ENCODE assay signal across 11 mouse cellular contexts in genomic region chr2:153175995-153176570, GRCm38 (mm10).
"Had no signal": no experiment of that assay in that cellular context is flagged by ENCODE, and none has a peak within 500 bp of the region (broad histone marks: within the 10 kb centered on the region; RNA-seq: fewer than 3 reads in every experiment).

No protein-coding gene starts in this region.

- H3K9ac ChIP-seq: limb, embryonic 13.5 days; liver, embryonic 13.5 days; liver, postnatal 0 days; midbrain, embryonic 13.5 days; stomach, embryonic 15.5 days had no signal

- ATAC-seq: intestine, postnatal 0 days; liver, postnatal 0 days; midbrain, embryonic 13.5 days had no signal

- H3K27me3 ChIP-seq: limb, embryonic 13.5 days; liver, embryonic 13.5 days; midbrain, embryonic 13.5 days; stomach, embryonic 15.5 days had no signal

- H3K4me3 ChIP-seq: layer of hippocampus, adult 2 months; limb, embryonic 13.5 days; liver, embryonic 13.5 days; midbrain, embryonic 13.5 days; stomach, embryonic 15.5 days had no signal

- DNase-seq: kidney, adult 8-10 months; kidney, postnatal 4 days; liver, embryonic 13.5 days; liver, postnatal 0 days; right cerebral cortex, postnatal 14 days; thymus, postnatal 36 days had no signal

- H3K4me2 ChIP-seq: limb, embryonic 13.5 days; liver, embryonic 13.5 days; midbrain, embryonic 13.5 days; stomach, embryonic 15.5 days had no signal

- H3K9me3 ChIP-seq: limb, embryonic 13.5 days; liver, embryonic 13.5 days; midbrain, embryonic 13.5 days; stomach, embryonic 15.5 days had no signal

- H3K27ac ChIP-seq: layer of hippocampus, adult 2 months; limb, embryonic 13.5 days; liver, embryonic 13.5 days; midbrain, embryonic 13.5 days; stomach, embryonic 15.5 days had no signal

- H3K4me1 ChIP-seq: limb, embryonic 13.5 days; midbrain, embryonic 13.5 days; stomach, embryonic 15.5 days had no signal
